Mouse (Mus musculus) left cerebral cortex, adult 2 months (tissue): ENCODE data around the gene Nckap5. TPM values are rescaled to one million over a fixed set of nuclear protein-coding genes. Genes with fewer than 3 reads are reported as not detected.

ENCODE experiments used
- DNase-seq, 2 experiments: peaks; one replicate each; pipeline ENCODE4 v3.0.0; 2021 to 2022; ENCODE audit warnings: low spot score in 2 of 2, mixed read lengths in 1 of 2; ENCODE audit errors: extremely low spot score in 1 of 2
- H3K27ac ChIP-seq: fragments of 200-600 bp; 2 replicates; pipeline ENCODE4 v1.8.1; 2022
- H3K4me3 ChIP-seq: fragments of 200-600 bp; 2 replicates; pipeline ENCODE4 v1.8.1; 2022
- CTCF ChIP-seq: fragments of 200-600 bp; IDR thresholded peaks from 2 replicates; pipeline ENCODE4 v1.8.1; 2022; ENCODE audit warnings: antibody characterized with exemption, mild to moderate bottlenecking, moderate library complexity
- intact Hi-C: fragments of 180-260 bp; cut with DNase I; formaldehyde crosslinking; loops from one replicate; pipeline ENCODE4 v1.15.1; 2025
- total RNA-seq, 2 experiments: library from RNA; stranded (reverse); gene quantifications; 2 replicates each; pipeline ENCODE4 v1.2.3; 2021

Gene Nckap5
- total RNA-seq, 2 experiments from 2014 or later, result 5.6 to 9.9 TPM

DNA sequence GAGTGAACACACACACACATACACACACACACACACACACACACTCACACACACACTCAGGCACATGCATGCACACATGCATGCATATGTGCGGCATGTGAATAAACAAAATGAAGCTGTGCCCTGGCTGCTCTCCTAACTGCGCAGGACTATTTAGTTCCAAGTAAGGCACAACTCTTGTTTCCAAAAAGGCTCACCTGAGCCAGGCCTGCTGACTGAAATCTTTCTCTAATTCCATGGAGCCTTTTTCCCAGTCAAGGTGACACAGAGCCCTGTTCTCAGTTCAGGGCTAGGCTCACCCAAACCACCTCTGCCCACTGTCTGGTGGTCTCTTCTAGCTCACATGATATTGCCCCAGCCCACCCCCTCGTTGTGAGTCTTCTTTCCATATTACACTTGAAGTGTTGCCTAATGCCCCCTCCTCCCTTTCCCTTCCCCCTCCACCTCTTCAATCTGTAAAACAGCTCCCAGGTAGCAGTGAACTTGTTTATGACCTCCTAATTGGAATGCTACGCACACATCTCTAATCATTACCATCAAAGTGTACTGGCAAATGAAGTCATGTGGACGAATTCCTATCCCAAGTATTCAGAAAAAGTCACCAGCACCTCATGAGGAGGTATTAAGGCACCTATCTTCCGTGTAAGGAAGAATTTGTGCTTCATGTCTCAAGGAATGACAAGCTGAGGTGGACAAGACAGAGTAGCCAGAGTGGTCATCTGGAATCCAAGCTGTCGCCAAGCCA is 226.7 kb downstream of the Nckap5 start:
- DNase-seq, result no peak
- H3K27ac ChIP-seq, result no peak overlapping the region
- intact Hi-C loops, result no loop called here
- no peak for TF ChIP-seq CTCF
- H3K4me3 ChIP-seq, result no peak overlapping the region

DNA sequence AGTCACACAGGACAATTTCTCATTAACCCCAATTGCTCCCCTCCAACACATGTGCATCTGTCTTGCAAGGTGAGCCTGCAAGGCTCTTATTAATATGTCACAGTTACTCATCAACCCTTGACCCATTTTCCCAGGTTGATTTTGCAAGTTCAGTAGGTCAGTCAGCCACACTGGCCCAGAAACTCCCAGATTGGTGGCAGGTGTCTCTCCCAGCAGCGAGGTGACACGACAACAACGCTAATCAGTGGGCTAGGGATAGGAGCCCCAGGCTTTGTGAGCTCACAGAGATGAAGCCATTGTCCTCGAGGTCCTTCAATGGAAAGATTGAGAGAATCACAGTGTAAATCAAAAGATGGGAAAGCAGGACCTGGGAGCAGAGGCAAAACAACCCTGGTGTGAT is 230.0 kb downstream of the Nckap5 start:
- no peak overlapping the region for H3K4me3 ChIP-seq
- H3K27ac ChIP-seq, result no peak overlapping the region
- DNase-seq, result no peak
- intact Hi-C loops, result no loop called here
- TF ChIP-seq CTCF, result no peak

DNA sequence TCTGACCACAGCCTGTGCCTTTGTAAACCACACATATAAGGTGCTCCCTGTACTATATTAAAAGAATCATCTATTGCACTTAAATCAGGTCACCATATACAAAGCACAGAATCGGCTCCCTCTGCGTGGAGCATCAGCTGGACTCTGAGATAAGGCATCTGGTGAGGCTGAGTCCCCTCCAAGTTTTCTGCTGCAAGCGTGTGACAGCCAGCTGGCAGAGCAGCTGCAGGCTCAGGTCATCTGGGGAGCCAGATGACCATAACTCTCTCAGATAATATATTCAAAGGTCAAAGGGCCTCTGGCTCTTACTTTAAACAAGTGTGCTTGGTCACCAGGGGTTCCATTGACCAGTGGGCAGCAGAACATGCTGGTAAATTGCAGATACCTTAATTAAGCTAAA is 233.2 kb downstream of the Nckap5 start:
- TF ChIP-seq CTCF, result no peak
- H3K27ac ChIP-seq, result no peak overlapping the region
- no peak for DNase-seq
- H3K4me3 ChIP-seq, result no peak overlapping the region
- intact Hi-C loops, result no loop called here

DNA sequence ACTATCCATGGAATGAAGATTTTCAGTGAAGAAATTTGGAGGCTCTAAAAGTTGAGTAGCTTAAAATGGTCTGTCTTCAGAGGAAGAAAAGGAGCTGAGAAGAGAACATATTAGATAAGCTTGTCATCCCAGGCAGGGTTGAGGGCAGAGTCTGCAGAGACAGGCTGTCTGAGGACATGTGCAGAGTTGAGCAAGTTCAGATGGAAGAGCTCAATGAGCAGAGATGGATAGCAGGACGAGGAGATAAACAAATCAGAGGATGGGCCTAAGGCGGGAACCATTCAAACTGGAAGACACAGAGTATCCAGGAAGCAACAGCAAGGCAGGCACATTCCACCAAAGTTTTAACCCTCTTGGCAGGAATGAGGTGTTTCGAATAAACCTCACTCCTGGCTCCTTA is 235.8 kb downstream of the Nckap5 start:
- DNase-seq, result no peak
- intact Hi-C loops, result no loop called here
- TF ChIP-seq CTCF, result no peak
- Histone ChIP-seq H3K27ac (no peak overlapping the region), H3K4me3 (no peak overlapping the region)

DNA sequence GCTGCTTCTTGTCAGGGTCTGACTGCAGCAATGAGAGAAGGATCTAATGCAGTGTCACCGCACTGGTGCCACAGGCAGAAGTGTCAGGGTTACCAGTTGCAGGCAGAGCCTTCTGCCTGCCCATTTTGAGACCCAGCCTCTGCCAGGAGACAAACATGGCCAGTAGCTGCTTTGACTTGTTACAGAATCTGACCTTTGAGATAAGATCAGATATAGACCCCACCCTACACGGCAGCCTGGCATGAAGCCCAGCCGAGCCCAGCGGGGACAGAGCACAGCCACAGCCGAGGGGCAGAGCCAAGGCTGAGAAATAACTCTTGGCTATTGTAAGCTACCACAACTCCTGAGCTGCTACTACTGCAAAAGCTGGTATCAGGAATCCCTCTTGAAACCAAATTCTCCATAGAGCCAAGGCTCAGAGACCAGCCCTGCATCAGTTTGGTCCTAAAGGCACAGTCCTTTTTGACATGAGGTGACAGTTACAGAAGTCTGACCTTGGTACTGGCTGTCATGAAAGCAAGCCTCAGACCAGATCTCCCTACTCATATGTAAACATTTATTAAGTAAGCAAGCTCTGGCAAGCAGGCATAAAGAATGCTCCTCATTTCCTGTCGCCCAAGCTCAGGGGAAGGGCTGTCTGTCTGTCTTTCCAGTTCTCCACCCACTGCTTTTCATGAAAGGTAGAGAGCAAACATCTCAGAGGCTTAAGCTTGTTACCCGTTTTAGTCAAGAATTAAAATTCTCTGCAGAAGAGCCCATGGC is 237.4 kb downstream of the Nckap5 start:
- Histone ChIP-seq H3K4me3 (no peak overlapping the region), H3K27ac (no peak overlapping the region)
- intact Hi-C loops, result no loop called here
- TF ChIP-seq CTCF, result no peak
- DNase-seq, result no peak

DNA sequence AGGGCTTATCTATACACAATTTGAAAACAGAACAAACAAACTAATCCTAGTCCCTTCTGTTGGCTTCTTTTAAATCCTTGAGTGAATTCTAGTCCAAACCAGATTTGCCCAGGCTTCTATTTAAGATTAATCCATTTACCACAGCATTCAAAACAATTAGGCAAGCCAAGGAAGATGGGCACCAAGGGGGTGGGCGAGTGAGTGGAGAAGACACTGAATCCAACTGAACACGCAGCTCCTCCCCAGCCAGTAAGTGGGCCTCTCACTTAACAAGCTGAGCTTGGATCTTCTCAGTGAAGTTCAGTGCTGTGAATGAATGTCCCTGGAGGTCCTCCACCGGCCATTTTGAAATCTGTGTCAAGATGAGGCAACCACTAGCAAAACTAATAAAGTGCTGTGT is 239.7 kb downstream of the Nckap5 start:
- no peak overlapping the region for H3K4me3 ChIP-seq
- no peak for TF ChIP-seq CTCF
- no peak for DNase-seq
- H3K27ac ChIP-seq, result no peak overlapping the region
- intact Hi-C loops, result no loop called here

DNA sequence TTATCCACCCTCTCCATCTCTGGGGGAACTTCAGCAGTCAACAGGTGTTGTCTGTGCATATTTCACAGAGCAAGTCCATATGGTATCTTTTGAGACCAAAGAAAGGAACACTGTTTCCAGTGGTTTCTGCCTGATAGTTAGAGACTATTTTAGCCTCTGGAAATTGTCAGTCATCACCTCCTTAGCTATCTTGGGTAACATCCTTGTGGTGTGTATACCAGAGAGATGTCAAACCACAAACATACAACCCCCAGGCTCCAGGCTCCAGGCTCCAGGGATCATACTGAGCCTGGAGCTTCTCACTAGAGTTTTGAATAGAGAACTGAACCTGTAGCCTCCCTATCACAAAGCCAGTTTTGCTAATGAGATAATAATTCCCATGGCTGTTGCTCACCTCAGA is 252.4 kb downstream of the Nckap5 start:
- intact Hi-C loops, result no loop called here
- H3K4me3 ChIP-seq, result no peak overlapping the region
- no peak for TF ChIP-seq CTCF
- H3K27ac ChIP-seq, result no peak overlapping the region
- DNase-seq, result no peak

DNA sequence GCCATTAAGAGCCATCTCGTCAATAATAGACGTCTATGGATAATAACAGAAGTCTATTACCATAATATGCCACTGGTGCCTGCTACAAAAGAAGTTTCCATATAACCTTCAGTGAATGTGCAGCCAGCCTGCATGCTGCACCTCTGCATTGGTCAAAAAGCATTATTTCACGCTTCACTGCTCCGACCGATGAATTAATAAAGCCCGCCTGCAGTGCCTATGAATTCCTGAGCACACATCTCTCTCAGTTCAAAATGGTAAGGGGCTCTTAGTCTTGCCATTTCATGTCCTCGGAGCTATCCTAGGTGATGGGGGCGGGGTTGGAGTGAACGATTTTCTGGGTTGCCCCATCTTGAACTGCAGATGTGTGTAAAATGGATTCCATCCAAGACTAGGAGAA is 256.3 kb downstream of the Nckap5 start:
- Histone ChIP-seq H3K27ac (no peak overlapping the region), H3K4me3 (no peak overlapping the region)
- no peak for DNase-seq
- TF ChIP-seq CTCF, result no peak
- intact Hi-C loops, result no loop called here

DNA sequence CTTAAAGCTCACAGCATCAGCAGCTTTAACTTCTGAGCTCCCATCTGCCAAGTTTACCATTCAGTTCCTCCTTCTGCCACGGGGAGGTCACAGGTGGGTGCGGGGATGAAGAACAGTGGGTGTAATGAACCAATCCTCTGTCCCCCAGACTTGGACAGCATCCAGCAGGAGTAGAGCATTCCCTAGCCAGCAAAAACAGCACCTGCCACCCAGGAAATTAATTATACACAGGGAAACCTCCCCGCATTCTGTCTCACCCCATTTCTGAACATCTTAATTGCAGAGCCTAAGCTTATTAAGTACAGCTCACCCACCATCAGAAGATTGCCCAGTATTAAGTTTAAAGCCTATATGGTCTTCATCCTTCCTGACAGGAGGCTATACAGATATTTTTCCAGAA is 256.9 kb downstream of the Nckap5 start:
- no peak for TF ChIP-seq CTCF
- Histone ChIP-seq H3K4me3 (no peak overlapping the region), H3K27ac (no peak overlapping the region)
- intact Hi-C loops, result no loop called here
- no peak for DNase-seq

DNA sequence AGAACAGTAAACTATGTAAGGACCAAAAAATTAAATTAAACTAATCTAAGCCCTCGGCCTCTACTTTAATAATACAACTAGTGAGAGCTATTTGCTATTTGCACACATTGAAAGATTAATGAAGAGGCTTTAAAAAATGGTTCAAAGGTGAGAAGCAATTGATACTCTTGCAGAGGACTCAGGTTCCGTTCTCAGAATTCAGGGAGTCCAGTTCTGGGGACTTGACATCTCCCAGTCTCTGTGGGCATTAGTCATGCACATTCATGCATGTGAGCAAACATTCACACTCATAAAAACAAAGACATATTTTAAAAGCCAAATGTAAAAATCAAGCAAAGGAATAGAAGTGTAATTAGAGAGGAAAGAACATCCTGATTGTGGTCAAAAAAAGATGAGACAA is 257.5 kb downstream of the Nckap5 start:
- H3K4me3 ChIP-seq, result no peak overlapping the region
- no peak for DNase-seq
- no peak overlapping the region for H3K27ac ChIP-seq
- intact Hi-C loops, result no loop called here
- TF ChIP-seq CTCF, result no peak

DNA sequence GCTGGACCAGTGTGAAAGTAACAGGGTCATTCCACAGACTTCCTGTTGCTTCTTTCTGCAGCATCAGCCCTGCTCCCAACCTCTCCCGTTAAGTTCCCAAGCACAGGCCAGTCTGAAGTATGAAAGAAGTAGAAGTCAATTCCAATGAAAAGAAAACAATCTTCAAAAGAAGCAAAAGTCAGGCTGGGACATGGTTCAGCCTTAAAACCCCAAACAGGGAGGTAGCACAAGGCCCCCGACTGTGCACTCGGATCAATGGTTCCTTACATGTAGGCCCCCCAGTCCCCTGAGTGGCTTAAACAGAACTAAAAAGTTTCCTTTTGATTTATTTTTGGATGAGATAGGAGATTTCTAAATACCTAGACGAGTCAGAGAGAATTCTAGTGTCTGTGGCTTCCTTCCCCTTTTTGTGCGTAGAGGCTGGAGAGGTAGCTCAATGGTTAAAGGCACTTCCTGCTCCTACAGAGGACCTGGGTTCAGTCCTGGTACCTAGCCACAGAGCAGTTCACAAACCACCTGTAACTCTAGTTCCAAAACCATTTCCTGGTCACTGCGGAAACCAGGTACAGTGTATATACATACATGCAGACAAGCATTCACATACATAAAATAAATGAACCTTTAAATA is 260.9 kb downstream of the Nckap5 start:
- Histone ChIP-seq H3K27ac (no peak overlapping the region), H3K4me3 (no peak overlapping the region)
- DNase-seq, result no peak
- intact Hi-C loops, result no loop called here
- TF ChIP-seq CTCF, result no peak

DNA sequence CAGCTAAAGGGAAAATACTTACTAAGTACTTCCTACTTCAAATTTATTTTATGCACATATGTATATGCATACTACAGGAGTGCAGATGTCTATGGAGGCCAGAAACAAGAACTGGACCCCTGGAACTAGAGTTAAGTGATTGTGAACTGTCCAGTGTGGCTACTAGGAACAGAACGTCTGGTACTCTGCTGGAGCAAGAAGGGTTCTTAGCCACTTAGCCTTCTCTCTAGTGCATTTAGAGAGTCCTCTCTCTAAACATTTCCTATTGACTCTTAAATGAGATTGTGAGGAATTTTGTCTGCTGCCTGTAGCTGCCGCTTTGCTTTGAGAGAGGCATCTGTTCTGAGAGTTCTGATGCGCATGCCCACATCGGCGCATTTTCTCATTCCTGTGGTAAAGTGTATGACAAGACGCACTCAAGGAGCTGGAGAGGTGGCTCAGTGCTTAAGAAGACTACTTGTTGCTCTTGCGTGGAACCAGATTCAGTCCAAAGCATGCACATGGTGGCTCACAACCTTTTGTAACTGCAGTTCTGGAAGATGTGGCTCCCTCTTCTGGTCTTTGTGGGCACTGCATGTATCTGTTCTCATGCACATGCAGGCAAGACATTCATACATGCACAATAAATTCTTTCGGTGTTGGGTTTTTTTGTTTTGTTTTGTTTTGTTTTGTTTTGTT is 261.9 kb downstream of the Nckap5 start:
- no peak overlapping the region for H3K27ac ChIP-seq
- intact Hi-C loops, result no loop called here
- DNase-seq, result peak in 1 of 2 experiments; percentile 23
- TF ChIP-seq CTCF, result peak; percentile 52
- H3K4me3 ChIP-seq, result no peak overlapping the region
